Mouse (Mus musculus): ENCODE measurements around the gene Det1.

The Det1 gene

GRCm38 (mm10) chr7:78846737-78847434 is at the start of gene Det1:
Gene Det1 (minus strand): TSS chr7:78847263.
- in situ Hi-C loops (cut with MboI; ENCODE audit: low pct_unique_long_range_greater_than_20kb in 1 of 2, low sequenced_read_pairs in 2 of 2, unreplicated experiment in 1 of 2): no loop called here

DNA sequence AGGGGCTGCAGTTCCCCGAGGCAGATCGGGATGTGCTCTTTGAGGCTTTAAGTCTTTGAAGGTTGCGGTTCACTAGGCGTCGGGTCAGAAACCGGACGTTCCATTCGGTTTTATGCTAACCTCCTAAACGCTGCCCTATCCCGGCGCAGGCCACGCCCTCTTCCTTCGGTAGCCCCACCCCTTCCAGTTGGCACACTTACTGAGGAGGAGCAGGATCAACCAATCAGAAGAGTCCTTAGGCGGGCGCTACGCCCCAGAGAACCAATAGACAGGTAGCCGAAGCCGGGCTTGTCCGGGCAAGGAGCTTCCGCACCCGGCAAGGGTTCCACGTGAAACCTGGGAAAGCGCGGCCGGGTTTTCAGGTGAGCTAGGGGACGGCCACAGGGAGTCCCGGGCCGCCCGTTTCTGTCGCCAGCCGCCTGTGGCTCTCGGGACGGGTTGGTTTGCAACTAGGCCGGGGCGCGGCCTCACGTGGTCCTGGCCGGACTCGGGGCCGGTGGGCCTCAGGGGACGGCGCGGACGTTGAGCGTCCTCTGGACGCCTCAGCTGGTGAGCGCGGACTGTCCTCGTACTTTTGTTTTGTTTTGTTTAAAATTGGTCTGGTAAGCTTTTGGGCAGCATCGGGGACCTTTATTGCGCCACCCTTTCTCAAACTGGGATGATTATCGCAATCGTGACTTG is 48.7 kb upstream of the Det1 start, which contains the start of gene Aen:
Aen (plus strand) TSS at position 202 of the 681 bp plus-strand sequence.
- in situ Hi-C loops (cut with MboI; ENCODE audit: low pct_unique_long_range_greater_than_20kb in 1 of 2, low sequenced_read_pairs in 2 of 2, unreplicated experiment in 1 of 2): loop anchor here (10.0 to 25.0 kb wide), 2 partner anchors 301 to 308 kb away; no protein-coding TSS in a partner anchor

GRCm38 (mm10) chr7:78895021-78895652 is 48.1 kb upstream of the Det1 start:
- in situ Hi-C loops (cut with MboI; ENCODE audit: low pct_unique_long_range_greater_than_20kb in 1 of 2, low sequenced_read_pairs in 2 of 2, unreplicated experiment in 1 of 2): loop anchor here (10.0 to 25.0 kb wide), 2 partner anchors 300 to 308 kb away; no protein-coding TSS in a partner anchor

GRCm38 (mm10) chr7:78893917-78894316 is 46.9 kb upstream of the Det1 start:
- in situ Hi-C loops (cut with MboI; ENCODE audit: low pct_unique_long_range_greater_than_20kb in 1 of 2, low sequenced_read_pairs in 2 of 2, unreplicated experiment in 1 of 2): loop anchor here (5.0 to 25.0 kb wide), 3 partner anchors 102 to 307 kb away; no protein-coding TSS in a partner anchor

DNA sequence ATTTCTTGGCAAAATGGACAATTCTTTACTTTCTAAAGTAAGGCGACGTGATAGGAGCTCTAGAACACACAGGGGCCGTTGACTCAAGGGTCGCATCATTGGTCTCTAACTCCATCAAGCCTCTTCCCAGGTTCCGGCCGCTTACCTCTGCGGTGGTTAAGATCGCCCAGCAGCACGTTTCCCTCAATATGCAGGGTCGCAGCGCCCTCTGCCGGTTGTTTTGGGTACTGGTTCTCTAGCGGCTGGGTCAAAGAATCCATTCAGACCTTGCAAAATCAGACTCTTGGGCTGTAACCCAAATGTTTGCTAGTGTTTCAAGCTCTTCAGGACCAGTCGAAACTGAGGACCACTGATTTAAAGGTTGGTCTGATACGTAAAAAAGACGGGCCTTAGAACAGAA is 43.6 kb upstream of the Det1 start:
- in situ Hi-C loops (cut with MboI; ENCODE audit: low pct_unique_long_range_greater_than_20kb in 1 of 2, low sequenced_read_pairs in 2 of 2, unreplicated experiment in 1 of 2): loop anchor here (5.0 to 25.0 kb wide), 3 partner anchors 98 to 303 kb away; no protein-coding TSS in a partner anchor

- in situ Hi-C loops (cut with MboI; ENCODE audit: low pct_unique_long_range_greater_than_20kb in 1 of 2, low sequenced_read_pairs in 2 of 2, unreplicated experiment in 1 of 2): loop anchor here in 1 of 2 experiments (25.0 kb wide), 1 partner anchor 300 kb away; no protein-coding TSS in a partner anchor
These were observed 40.4 kb upstream of the Det1 start for GRCm38 (mm10) chr7:78887431-78887842.

DNA sequence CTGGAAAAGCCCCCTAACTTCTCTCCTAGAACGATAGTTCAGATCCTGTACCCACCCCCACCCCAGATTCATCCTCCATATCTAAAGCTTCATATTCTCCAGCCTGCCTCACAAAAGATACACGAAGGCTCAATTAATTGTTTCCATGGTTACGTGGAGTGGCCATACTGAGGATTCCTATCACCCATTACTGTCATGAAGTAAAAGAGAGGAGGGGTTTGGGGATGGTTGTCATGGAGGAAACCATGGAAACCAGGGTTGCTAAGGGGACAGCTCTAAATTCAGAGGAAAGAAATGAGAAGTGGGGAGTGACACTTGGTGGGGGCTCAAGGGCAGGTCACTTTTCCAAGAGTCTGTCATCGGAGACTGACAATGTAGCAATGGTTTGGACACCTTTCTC is 39.4 kb upstream of the Det1 start:
- in situ Hi-C loops (cut with MboI; ENCODE audit: low pct_unique_long_range_greater_than_20kb in 1 of 2, low sequenced_read_pairs in 2 of 2, unreplicated experiment in 1 of 2): loop anchor here in 1 of 2 experiments (25.0 kb wide), 1 partner anchor 299 kb away; no protein-coding TSS in a partner anchor

- in situ Hi-C loops (cut with MboI; ENCODE audit: low pct_unique_long_range_greater_than_20kb in 1 of 2, low sequenced_read_pairs in 2 of 2, unreplicated experiment in 1 of 2): loop anchor here in 1 of 2 experiments (25.0 kb wide), 1 partner anchor 298 kb away; no protein-coding TSS in a partner anchor
These were observed 38.3 kb upstream of the Det1 start for GRCm38 (mm10) chr7:78885404-78885803.

- in situ Hi-C loops (cut with MboI; ENCODE audit: low pct_unique_long_range_greater_than_20kb in 1 of 2, low sequenced_read_pairs in 2 of 2, unreplicated experiment in 1 of 2): loop anchor here in 1 of 2 experiments (25.0 kb wide), 1 partner anchor 297 kb away; no protein-coding TSS in a partner anchor
These were observed 37.1 kb upstream of the Det1 start for GRCm38 (mm10) chr7:78884139-78884538.

GRCm38 (mm10) chr7:78883726-78884060 is 36.6 kb upstream of the Det1 start:
- in situ Hi-C loops (cut with MboI; ENCODE audit: low pct_unique_long_range_greater_than_20kb in 1 of 2, low sequenced_read_pairs in 2 of 2, unreplicated experiment in 1 of 2): loop anchor here in 1 of 2 experiments (25.0 kb wide), 1 partner anchor 296 kb away; no protein-coding TSS in a partner anchor

GRCm38 (mm10) chr7:78883016-78883725 is 36.1 kb upstream of the Det1 start:
- in situ Hi-C loops (cut with MboI; ENCODE audit: low pct_unique_long_range_greater_than_20kb in 1 of 2, low sequenced_read_pairs in 2 of 2, unreplicated experiment in 1 of 2): loop anchor here in 1 of 2 experiments (25.0 kb wide), 1 partner anchor 296 kb away; no protein-coding TSS in a partner anchor

GRCm38 (mm10) chr7:78882469-78882837 is 35.4 kb upstream of the Det1 start:
- in situ Hi-C loops (cut with MboI; ENCODE audit: low pct_unique_long_range_greater_than_20kb in 1 of 2, low sequenced_read_pairs in 2 of 2, unreplicated experiment in 1 of 2): loop anchor here in 1 of 2 experiments (25.0 kb wide), 1 partner anchor 295 kb away; no protein-coding TSS in a partner anchor

DNA sequence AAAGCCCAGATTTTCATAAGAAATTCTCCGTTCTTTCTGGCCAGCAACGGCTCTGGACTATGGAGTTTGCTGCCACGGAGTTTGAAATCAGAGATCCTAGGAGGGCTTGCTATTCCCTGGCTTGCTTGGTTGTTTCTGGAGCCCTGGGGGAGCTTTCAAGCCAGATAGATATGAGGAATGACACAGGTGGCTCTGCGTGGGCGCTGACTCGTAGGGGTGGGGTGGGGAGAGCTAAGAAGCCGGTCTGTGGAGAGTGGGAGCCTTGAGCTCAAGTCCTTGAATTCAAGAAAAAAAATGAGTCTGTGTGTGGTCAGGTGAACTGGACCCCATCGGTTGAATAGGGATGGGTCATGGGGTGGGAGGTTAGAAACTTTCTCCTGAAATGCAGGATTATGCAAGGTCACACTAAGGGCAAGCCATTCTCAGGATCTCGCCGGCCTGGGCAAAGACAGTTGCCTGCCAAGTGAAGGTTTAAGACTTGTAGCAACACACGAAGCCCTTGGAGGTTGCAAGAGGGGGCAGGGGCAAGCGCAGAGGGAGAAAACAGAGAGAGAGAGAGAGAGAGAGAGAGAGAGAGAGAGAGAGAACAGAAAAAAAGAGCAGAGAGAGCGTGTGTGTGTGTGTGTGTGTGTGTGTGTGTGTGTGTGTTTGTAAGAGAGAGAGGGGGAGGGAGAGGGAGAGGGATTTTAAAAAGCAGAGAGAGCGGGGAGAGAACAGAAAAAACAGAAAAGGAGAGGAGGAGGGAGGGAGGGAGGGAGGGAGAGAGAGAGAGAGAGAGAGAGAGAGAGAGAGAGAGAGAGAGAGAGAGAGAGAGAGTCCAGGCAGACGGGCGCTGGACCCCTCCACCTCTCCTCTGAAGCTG is 34.8 kb upstream of the Det1 start:
- in situ Hi-C loops (cut with MboI; ENCODE audit: low pct_unique_long_range_greater_than_20kb in 1 of 2, low sequenced_read_pairs in 2 of 2, unreplicated experiment in 1 of 2): loop anchor here in 1 of 2 experiments (25.0 kb wide), 1 partner anchor 295 kb away; no protein-coding TSS in a partner anchor

GRCm38 (mm10) chr7:78872831-78873230 is 25.8 kb upstream of the Det1 start:
- in situ Hi-C loops (cut with MboI; ENCODE audit: low pct_unique_long_range_greater_than_20kb in 1 of 2, low sequenced_read_pairs in 2 of 2, unreplicated experiment in 1 of 2): no loop called here

DNA sequence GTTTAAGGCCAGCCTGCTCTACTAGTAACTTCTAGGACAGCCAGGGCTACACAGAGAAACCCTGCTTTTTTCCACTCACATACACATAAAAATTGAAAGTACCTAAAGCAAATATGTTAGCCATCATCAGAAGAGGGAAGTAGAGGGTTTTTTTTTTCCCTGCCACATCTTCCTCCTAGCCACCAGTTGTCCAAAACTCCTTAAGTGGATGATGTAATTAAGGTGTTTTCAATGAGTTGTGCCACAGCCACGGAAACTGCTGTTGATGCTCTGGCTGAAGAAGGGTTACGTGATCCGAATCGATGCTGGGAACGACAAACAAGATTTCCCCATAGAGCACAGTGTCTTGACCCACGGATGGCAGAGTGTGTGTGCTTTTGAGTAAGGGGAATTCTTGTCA is 25.3 kb upstream of the Det1 start:
- in situ Hi-C loops (cut with MboI; ENCODE audit: low pct_unique_long_range_greater_than_20kb in 1 of 2, low sequenced_read_pairs in 2 of 2, unreplicated experiment in 1 of 2): no loop called here

DNA sequence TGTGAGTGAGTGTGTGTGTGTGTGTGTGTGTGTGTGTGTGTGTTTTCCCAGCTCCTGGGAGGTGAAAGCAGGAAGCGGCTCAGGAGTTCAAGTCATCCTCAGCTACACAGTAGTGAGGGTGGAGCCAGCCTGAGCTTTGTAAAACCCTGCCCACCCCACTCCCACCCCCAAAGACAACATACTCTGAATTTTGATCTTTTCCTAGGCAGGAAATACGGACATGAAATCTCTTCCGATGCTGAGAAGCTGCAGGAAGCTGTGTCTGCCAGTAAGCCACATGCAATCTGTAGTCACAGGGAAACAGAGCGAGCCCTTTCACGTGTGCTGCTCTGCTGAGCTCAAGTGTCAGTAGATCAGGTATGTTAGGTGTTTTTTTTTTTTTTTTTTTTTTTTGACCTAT is 21.7 kb upstream of the Det1 start:
- in situ Hi-C loops (cut with MboI; ENCODE audit: low pct_unique_long_range_greater_than_20kb in 1 of 2, low sequenced_read_pairs in 2 of 2, unreplicated experiment in 1 of 2): no loop called here

DNA sequence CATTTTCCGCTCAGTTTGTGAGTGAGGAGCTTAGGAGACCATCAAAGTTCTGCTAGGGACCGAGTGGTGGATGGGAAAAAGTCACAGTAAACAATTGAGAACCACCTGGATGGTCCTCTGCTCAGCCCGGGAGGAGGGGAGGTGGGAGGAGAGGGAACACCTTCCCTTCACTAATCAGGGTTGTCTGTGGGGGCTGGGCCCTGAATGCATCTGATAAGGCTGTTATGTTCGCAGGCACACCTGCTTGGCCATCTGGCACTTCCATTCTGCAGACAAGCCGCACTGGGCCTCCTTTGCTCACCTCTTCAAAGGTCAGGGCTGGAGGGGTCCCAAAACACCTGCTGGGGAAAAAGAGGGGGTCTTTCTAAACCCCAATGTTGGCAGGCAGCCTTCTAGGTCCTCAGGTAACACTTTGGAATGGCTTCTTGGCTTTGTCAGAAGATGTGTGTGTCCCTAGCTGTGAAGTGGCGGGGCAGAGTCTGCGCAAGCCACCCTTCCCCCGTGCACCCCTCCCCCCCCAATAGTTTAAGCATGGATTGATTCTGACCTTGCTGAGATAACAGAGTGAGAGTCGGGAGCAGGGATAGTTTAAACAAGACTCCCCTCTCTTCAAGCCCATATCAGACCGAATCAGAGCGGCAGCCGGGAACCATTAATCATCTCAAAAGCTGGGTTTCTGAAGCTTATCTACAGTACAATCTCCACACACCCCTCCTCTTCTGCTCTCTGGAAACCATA is 18.3 kb upstream of the Det1 start:
- in situ Hi-C loops (cut with MboI; ENCODE audit: low pct_unique_long_range_greater_than_20kb in 1 of 2, low sequenced_read_pairs in 2 of 2, unreplicated experiment in 1 of 2): no loop called here
